Mouse (Mus musculus) heart, adult 9 months (tissue): ENCODE measurements around the gene Hist1h3c.

ENCODE experiments used
- DNase-seq, 2 experiments: peaks; one replicate each; pipeline ENCODE4 v3.0.0; 2022; ENCODE audit warnings: low spot score in 2 of 2

Hist1h3c gene

DNA sequence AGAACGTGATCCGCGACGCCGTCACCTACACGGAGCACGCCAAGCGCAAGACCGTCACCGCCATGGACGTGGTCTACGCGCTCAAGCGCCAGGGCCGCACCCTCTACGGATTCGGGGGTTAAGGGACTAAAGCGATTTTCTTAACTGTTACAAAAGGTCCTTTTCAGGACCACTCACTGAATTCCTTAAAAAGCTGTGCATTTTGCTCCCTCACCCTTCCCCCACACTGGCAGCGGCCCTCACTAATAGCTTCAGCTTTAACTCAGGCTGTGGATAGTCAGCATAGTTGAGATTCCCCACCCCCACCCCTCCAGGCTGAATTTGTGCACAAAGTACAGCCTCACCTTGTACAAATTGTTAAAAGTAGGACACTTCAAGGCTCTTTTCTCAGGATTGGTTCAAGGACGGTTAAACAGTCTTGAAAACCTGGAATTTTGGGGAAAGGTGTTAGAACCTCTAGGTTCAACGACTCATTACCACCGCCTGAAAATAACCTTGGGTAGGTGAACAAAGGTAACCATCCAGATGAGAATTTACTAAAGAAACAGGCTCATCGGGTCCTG, 11.9 kb upstream of the Hist1h3c start:
- no peak for DNase-seq

DNA sequence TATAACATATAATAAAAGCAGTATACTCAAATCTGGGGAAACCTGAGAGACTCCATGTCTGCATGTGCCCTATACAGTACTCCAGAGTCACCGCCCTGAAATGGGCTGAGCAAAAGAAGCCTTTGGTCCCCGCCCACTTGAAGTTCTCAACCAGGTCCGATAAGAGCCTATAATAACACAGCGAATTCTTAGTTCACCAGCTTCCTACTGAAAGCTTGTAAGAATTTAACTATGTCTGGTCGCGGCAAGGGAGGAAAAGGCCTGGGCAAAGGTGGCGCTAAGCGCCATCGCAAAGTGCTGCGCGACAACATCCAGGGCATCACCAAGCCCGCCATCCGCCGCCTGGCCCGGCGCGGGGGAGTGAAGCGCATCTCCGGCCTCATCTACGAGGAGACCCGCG, 11.4 kb upstream of the Hist1h3c start, which contains the start of gene Hist1h4b:
Gene Hist1h4b, plus strand, starts transcription at position 224 of the 400 bp plus-strand sequence.
- DNase-seq = peak; percentile 83 to 86

GRCm38 (mm10) chr13:23755000-23755399, 9.6 kb upstream of the Hist1h3c start:
- no peak for DNase-seq

DNA sequence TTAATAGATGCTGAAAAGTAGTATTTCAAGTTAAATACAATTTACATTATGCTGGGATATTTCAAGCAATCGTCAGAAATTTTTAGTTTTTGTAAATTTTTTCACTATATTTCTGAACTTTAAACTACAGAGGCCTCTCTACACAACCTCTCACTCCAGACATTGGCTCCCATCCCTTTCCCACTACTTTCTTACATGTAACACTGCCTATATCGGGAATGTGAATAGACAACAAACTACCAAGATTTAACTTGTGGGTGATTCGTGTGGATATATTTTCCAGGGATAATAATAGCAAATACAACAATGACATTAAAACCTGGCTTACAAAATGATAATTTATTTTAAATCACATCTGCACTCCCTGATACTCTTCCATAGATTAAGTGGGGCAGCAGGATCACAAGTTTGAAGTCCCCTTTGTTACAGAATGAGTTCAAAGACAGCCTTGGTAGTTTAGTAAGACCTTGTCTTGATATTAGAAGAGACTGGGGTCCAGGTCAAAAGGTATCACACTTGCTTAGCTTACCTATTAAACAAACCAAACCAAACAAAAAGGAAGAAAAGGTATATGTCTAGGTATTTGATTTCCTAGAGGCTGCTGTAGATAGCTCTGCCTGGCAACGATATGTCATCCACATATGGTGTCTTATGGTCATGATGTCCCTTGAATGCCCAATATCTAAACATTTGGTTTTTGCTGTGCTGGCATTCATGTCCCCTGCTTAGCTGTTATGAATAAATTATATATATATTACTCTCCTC, 8.1 kb upstream of the Hist1h3c start:
- no peak for DNase-seq

DNA sequence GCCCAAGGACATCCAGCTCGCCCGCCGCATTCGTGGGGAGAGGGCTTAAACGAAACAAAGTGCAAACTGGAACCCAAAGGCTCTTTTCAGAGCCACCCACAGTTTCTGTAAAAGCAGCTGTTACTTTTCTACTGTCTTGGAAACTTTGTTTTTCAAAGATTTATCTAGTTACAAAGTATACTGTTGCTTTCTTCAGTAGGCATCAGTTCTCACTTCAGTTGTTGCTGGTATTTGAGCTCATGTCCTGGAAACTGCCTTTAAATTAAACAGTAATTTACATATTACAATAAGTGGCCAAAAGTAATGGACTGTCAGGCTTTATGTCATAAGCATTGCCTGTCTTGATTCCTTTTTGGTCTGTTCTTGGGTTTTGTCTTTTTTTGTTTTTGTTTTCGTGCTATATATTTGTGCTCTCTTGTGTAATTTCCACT, 7.4 kb upstream of the Hist1h3c start:
- no peak for DNase-seq

DNA sequence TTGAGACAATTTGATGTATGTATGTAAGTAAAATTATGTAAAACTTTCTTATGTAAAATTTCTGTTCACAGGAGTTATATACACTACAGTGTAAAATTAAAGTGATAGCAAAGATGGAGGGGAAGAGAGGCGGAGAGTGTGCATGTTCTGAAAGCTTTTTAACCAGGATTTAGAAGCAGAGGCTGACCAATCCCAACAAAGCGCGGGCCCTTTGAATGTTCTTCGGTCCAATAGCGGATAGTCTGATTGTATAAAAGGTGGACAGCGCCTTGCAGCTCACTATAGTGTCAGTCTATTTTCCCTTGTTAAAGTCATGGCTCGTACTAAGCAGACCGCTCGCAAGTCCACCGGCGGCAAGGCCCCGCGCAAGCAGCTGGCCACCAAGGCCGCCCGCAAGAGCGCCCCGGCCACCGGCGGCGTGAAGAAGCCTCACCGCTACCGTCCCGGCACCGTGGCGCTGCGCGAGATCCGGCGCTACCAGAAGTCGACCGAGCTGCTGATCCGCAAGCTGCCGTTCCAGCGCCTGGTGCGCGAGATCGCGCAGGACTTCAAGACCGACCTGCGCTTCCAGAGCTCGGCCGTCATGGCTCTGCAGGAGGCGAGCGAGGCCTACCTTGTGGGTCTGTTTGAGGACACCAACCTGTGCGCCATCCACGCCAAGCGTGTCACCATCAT, 6.8 kb upstream of the Hist1h3c start, which contains the start of gene Hist1h3b:
Gene Hist1h3b, plus strand, starts transcription at position 201 of the 675 bp plus-strand sequence.
- peak; percentile 49 to 73 for DNase-seq

- no peak for DNase-seq
These were observed 6.1 kb upstream of the Hist1h3c start for GRCm38 (mm10) chr13:23751478-23751956.

GRCm38 (mm10) chr13:23750839-23751477, 5.6 kb upstream of the Hist1h3c start, which contains the start of gene Hist1h2ab:
Gene Hist1h2ab (plus strand): TSS chr13:23751126.
- DNase-seq = peak in 1 of 2 experiments; percentile 51

DNA sequence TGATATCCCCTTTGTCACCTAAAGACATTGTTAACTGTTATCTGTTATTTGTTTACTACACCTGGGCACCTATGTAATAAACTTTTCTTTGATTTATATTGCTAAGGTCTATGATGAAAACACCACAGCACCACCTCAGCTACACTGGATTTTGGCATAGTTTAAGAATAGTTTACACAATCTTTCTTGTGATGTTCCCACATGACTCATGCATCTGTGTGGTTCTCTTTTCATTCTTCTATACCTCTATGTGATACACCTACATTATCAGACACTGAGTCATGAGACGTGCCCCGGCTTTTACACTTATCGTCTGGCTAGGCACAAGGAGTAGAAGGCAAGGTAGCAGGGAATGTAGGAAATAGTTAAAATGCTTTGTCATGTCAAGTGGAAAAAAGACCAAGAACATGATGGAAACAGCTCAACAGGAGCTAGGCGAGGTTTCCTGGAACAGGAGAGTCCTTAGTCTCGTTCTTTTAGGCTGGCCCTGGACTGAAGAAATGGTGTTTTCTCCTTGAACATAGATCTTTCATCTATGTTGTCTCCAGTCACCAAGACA, 4.2 kb upstream of the Hist1h3c start:
- DNase-seq = no peak

DNA sequence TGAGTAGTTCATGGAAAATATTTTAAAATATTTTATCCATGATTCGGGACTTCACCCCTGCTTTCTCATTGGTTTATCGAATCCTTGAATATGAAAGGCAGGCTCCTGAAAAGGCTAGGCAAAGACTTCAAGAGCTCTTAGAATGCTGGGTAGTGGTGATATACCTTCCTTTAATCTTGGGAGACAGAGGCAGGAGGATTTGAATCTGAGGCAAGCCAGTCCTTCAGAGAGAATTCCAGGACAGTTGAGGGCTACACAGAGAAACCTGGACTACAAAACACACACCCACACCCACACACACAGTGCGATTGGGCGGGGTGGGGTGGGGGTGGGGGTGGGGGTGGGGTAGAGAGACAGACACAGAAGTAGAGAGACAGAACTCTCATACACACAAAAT, 2.5 kb upstream of the Hist1h3c start:
- DNase-seq = no peak

DNA sequence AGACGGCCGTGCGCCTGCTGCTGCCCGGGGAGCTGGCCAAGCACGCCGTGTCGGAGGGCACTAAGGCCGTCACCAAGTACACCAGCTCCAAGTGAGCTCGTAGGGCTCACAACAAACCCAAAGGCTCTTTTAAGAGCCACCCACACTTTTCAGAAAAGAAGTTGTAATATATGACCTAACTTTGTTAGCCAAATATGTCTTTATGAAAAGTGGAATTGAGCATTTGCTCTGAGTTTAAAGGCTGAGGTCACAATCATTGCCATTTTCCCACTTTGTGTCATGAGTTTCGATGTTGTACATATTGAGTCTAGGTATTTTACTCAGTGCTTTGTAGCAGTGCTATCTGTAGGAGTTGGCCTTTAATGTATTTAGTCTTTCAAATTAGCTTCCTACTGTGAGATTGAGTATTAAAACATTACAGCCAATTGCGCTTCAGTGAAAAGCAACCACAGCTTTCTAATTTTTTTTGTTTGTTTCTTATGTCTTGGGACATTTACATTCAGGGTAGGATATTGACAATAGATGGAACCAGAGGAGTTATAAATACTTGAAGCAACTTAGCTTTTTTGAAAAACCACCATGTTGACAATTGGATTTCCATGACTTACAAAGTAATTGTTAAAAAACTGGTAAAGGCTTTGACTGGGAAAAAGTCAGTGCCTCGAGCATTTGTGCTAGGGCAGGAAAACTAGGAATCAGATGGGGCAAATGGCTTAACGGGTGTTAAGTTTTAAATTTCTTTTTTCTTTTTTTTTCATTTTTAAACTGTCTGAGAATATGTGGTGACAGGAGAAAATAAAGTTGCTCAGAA, 1.9 kb upstream of the Hist1h3c start:
- no peak for DNase-seq

DNA sequence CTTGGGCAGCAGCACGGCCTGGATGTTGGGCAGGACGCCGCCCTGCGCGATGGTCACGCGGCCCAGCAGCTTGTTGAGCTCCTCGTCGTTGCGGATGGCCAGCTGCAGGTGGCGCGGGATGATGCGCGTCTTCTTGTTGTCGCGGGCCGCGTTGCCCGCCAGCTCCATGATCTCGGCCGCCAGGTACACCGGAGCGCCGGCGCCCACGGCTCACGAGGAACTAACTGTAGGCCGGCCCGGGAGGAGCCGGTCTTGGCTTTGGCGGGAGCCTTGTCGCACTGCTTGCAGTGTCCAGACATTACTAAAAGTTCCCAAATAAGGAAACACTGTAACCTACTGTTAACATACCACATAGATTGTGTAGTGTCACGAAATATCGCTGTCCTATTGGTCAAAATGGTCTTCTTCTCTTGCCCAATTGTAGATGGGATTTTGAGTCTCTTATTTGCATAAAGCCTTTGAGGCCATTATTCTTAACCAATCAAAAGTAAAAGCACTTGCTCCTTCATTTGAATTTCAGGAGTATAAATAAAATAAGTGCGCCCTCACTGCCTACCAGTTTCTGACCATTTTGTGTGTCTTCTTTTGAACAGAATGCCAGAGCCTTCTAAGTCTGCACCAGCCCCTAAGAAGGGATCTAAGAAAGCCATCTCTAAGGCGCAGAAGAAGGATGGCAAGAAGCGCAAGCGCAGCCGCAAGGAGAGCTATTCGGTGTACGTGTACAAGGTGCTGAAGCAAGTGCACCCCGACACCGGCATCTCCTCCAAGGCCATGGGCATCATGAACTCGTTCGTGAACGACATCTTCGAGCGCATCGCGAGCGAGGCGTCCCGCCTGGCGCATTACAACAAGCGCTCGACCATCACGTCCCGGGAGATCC, 1.0 kb upstream of the Hist1h3c start, which contains the start of gene Hist1h2bb:
Gene Hist1h2bb, plus strand, starts transcription at position 534 of the 880 bp plus-strand sequence.
- peak; percentile 88 to 95 for DNase-seq

GRCm38 (mm10) chr13:23744421-23745380, 701 bp downstream of the Hist1h3c start:
- DNase-seq = no peak

- no peak for DNase-seq
These were observed 1.4 kb downstream of the Hist1h3c start for GRCm38 (mm10) chr13:23743963-23744362.

DNA sequence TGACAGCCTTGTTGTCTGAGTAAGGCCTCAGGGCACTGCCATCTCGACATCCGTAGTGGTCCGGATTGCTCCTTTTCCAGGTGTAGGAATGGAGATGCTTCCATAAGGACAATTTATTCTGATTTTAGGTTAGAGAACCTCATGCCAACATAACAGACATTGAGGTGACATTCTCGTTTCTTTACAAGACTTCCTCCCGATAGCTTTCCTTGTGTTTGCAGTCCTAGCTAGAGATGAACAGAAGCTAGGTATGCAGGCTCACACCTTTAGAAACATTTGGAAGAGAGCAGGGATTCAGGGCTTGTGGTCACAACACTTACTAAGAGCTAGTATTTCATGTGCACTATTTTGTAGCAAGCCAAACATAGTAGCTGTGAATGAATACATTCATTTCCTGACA, 2.2 kb downstream of the Hist1h3c start:
- no peak for DNase-seq

GRCm38 (mm10) chr13:23742007-23742406, 3.4 kb downstream of the Hist1h3c start:
- DNase-seq = no peak

GRCm38 (mm10) chr13:23740910-23741309, 4.5 kb downstream of the Hist1h3c start:
- no peak for DNase-seq

DNA sequence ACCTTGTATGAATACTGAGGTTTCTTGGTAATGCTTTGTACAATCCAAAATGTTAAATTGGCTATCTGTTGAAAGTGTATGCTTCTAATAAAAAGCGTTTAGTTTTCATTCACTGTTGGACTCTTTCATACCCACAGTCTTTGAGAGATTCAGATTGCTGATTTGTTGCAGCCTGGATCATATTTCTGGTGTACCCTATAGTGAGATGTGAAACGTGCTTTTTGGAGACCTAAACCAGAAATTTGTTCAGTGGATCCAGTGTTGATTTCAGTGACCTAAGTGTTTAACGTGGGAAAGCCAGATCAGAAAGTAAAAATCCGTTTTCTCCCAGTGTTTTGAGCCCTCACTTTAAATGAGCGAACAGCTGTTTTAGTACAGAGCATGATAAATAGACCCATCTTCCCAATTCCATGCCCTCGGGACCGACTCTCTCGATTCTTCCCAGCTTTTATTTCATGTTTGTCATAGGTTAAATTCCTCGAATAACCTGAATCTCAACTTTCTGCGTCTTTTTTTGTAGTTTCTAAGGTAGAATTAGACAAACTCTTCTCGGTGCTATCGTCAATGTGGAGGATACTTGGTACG, 5.1 kb downstream of the Hist1h3c start:
- no peak for DNase-seq
